Mouse (Mus musculus) adrenal gland, adult 8-10 months (tissue): Measurements from ENCODE around the gene Vmn1r131. TPM values are rescaled to one million over a fixed set of nuclear protein-coding genes. Genes with fewer than 3 reads are reported as not detected.
"Not testable (repeated sequence)": the region's sequence is repeated elsewhere in the genome, so short reads cannot be mapped to it uniquely, and the experiment has no call there.

ENCODE experiments used
- DNase-seq: peaks from one replicate; pipeline ENCODE4 v3.0.0; 2022
- total RNA-seq, 4 experiments: library from RNA; stranded (reverse); gene quantifications; 2 replicates each; pipeline ENCODE4 v1.2.4; 2022

Vmn1r131 gene
- not detected for total RNA-seq

- not testable (repeated sequence) for DNase-seq
These were observed at the start of gene Vmn1r131 for GRCm38 (mm10) chr7:21545990-21546389. Vmn1r131 (minus strand) TSS chr7:21546090.

GRCm38 (mm10) chr7:21511480-21511879 is 34.4 kb downstream of the Vmn1r131 start, which contains the start of gene Vmn1r130:
Vmn1r130 (plus strand) TSS chr7:21511780.
- not testable (repeated sequence) for DNase-seq

Other genes starting within 250 kb of the Vmn1r131 start
- gene Vmn1r126, start 244.6 kb downstream of the Vmn1r131 start, total RNA-seq: not detected
- not detected for gene Vmn1r127, start 226.2 kb downstream of the Vmn1r131 start, total RNA-seq
- not detected for gene Vmn1r128, start 196.7 kb downstream of the Vmn1r131 start, total RNA-seq
- gene Vmn1r129, start 184.8 kb downstream of the Vmn1r131 start, total RNA-seq: not detected
- gene Gm6882, start 113.3 kb downstream of the Vmn1r131 start, total RNA-seq: not detected
- gene Vmn1r130, start 34.3 kb downstream of the Vmn1r131 start, total RNA-seq: not detected
- gene Vmn1r132, start 68.0 kb upstream of the Vmn1r131 start, total RNA-seq: not detected
- gene Gm4175, start 215.4 kb upstream of the Vmn1r131 start, total RNA-seq: not detected